Mouse (Mus musculus) liver, postnatal 0 days (tissue): ENCODE results near the gene Ucn3.

Experiments used
- CTCF ChIP-seq: sonication (generic); IDR thresholded peaks from 2 replicates; pipeline ENCODE4 v1.5.1; 2016; ENCODE audit warnings: antibody characterized with exemption, low read depth
- EP300 ChIP-seq: IDR thresholded peaks from 2 replicates; pipeline ENCODE4 v1.6.1; 2016; ENCODE audit warnings: antibody characterized with exemption, low read depth, mild to moderate bottlenecking

DNA sequence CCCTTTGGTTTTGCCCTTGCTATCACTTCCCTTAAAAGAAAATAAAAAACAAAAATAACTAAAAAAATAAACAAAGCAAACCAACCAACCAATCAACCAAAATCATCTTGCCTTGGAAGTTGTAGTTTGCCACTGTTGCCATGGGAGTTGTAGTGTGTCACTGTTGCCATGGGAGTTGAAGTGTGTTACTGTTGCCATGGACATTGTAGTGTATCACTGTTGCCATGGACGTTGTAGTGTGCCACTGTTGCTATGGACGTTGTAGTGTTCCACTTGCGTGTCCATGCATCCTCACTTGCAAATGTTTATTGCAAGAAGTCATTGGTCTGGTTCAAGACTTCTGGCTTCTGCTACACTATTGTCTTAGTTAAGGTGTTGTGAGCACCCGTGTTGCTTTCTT is 2.1 kb upstream of the Ucn3 start:
- TF ChIP-seq CTCF: no peak
- TF ChIP-seq EP300: no peak
